Mouse (Mus musculus) cerebellum, adult 18-20 months (tissue): ENCODE results near the gene Relch.
"Not testable (repeated sequence)": the region's sequence is repeated elsewhere in the genome, so short reads cannot be mapped to it uniquely, and the experiment has no call there.

ENCODE experiments used
- DNase-seq, 2 experiments: peaks; one replicate each; pipeline ENCODE4 v3.0.0; 2021

Relch gene

GRCm38 (mm10) chr1:105746858-105747596, 83.4 kb downstream of the Relch start:
- no peak for DNase-seq

DNA sequence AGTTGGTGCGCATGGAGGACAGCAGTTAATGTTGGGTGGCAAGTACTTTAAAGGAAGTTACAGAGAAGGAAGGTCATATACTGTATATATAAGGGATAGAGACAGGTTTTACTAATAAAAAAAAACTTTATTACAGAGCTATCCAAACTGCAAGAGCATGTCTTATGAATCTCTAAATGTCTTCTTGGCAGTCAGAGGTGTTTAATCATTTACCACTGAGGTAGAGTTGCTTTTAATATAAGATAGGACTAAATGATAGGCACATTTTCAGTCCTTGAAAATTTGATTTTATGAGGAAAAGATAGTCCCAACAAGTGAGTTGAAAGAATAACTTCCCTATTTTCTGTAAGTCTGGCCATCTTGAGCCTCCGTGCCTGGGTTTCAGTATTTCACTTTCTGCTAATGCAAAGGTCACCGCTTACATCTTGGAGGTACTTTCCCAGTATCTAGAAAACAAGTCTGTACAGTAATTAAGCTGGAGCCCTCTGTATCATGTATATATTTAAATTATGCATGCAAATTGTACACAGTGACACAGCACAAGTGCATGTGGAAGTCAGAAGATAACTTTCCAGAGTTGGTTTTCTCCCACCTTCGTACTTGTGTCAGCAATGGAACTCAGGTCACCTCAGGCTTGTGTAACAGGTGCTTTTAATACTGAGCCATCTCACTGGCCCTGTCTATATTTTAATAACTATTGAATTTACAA, 84.6 kb downstream of the Relch start:
- no peak for DNase-seq

- no peak for DNase-seq
Observed at GRCm38 (mm10) chr1:105752196-105752595, 88.5 kb downstream of the Relch start.

DNA sequence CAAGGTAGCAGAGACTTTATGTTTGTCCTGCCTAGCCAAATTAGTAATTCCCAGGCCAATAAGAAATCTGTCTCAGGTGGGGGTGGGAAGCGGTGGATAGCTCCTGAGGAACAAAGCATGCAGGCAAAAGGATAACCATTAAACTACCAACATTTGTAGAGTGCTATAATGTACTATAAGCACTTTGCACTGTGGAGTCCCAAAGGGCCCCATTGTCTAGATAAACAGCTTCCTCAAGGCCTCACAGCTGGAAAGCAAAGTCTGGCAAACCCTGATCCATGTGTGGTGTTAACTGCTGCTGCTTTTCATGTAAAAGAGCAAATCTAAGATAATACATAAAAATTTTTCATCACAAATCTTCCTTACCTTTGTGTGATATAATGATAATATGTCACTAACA, 89.3 kb downstream of the Relch start:
- DNase-seq = no peak

- DNase-seq = no peak
Observed at GRCm38 (mm10) chr1:105758798-105759197, 95.1 kb downstream of the Relch start.

DNA sequence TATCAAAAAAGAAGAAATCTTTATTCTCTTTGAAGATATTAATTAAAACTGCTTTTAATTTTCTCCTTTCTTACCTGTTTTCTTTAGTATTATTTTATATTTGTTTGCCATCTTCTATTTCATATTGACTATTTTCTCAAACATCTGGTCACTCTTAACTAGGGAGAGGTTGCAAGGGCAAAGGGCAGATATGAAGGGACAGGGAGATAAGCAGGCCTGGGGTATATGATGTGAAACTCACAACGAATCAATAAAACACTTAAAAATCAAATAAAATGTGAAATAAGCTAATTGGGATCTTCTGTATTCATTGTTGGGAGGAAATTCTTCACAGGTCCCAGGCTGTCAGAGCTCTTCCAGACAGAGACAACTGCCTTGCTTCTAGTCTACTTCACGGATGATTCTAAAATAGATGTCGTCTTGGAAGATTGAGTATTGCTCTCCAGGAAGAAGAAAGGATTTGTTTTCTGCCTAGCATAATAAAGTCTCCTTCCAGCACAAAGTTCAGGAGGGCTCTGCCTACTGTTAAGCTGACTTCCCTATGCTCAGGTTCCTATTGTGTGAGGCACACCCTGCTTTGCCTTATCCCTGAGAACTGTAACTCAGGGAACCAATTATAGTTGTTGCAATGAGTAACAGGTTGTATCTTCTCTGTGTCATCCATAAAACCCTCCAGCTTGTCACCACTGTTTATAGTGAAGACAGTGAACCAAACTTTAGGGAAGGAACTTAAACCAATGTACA, 95.9 kb downstream of the Relch start:
- no peak for DNase-seq

GRCm38 (mm10) chr1:105765586-105765985, 101.9 kb downstream of the Relch start:
- no peak for DNase-seq

DNA sequence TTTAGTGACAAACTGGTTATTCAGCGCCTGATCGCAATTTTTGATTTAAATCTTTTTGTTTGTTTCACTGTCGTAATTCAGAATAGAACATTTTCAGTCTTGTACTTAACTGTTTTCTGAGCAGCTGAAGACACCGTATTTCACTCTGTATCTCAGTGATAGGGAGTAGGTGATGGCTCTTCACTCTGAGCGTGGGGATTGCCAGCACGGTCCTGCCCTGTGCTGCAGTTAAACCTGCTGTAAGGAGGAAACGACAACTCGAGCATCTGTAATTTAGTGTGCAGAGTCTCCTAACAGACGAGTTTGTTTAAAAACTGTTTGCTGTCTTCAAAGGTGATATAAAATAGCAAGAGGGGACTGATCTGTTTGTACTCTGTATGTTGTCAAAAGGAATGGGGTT, 102.4 kb downstream of the Relch start:
- DNase-seq = not testable (repeated sequence)

GRCm38 (mm10) chr1:105768397-105768796, 104.7 kb downstream of the Relch start:
- no peak for DNase-seq

DNA sequence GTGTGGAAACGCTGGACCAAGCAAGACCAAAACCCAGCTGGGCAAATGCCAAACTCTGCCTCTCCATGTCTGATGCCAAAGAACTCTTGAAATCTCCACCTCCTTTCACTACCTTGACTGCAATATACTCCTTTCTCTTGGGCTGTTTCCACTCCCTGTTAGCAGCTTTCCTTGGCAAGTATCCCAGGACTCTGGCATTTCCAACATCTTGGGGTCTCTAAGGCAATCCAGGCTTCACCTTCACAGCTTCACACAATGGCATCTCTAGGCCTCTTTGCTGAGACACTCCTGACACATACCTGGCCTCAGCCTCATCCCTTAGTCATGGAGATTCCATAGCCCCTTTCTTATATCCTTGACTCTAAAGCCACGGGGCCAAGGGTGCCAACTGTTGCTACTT, 107.0 kb downstream of the Relch start:
- no peak for DNase-seq

- no peak for DNase-seq
Observed at GRCm38 (mm10) chr1:105776426-105776825, 112.8 kb downstream of the Relch start.

- peak in 1 of 2 experiments; percentile 35 for DNase-seq
Observed at GRCm38 (mm10) chr1:105780079-105780456, 116.4 kb downstream of the Relch start.

DNA sequence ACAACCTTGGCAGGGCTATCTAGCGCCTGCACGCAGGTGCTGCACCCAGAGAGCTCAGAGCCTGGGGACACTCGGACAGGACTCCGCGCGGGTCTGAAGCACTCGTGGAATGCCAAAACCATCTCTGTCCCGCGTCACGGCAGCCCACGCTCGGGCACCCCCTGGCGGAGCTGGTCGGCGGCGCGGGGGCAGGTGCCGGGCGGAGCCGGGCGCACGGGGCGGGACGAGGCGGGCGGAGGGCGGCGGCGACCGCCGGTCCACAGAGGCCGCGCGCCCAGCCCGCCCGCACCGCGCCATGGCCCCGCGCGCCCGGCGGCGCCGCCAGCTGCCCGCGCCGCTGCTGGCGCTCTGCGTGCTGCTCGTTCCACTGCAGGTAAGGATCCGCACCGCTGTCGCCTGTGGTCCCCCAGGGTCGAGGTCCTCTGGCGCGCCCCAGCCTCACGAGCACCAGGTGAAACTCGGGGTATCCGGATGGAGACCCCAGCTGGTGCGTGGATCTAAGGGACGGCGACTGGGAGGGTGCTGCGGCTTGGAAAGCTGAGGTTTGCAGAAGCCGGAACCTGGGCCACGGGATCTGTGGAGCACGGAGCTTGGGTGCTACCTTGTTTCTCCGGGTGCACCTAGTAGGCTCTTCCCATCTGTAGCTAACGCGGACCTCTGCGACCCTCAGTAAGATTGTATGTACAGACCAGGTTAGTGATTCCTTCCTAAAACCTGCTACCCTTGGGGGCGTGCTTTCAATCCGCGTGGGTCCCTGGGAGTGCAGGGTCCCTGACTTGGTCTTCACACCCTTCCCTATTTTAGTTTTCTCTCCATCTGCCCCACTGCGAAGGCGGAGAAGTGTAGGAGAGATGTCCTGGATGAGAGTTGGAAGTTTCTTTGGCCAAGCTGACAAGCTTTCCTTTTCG, 117.0 kb downstream of the Relch start, which contains the start of gene Tnfrsf11a:
Gene Tnfrsf11a, plus strand, starts transcription at position 262 of the 908 bp plus-strand sequence.
- peak; percentile 67 to 85 for DNase-seq

GRCm38 (mm10) chr1:105781391-105782146, 117.9 kb downstream of the Relch start:
- peak; percentile 26 to 41 for DNase-seq

- DNase-seq = no peak
Observed at GRCm38 (mm10) chr1:105784257-105785016, 120.8 kb downstream of the Relch start.

DNA sequence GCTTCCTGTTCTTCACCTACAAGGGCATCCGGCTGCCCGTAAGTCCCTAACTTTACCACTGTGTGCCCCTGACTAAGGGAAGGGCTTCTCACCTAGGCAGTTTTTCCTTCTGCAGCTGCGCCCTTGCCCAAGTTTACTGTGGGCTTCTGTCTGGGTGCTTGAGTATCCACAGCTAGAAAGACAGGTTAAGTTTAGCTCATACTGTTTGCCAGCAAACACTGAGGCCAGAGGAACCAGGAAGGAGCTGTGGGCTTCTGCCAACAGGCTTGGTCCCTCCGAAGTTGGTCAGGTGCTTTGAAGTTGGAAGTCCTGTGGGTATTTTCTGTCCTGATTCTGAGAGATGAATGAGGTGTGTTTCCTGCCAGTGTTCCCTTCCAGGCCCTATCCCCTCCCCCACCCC, 121.5 kb downstream of the Relch start:
- no peak for DNase-seq

DNA sequence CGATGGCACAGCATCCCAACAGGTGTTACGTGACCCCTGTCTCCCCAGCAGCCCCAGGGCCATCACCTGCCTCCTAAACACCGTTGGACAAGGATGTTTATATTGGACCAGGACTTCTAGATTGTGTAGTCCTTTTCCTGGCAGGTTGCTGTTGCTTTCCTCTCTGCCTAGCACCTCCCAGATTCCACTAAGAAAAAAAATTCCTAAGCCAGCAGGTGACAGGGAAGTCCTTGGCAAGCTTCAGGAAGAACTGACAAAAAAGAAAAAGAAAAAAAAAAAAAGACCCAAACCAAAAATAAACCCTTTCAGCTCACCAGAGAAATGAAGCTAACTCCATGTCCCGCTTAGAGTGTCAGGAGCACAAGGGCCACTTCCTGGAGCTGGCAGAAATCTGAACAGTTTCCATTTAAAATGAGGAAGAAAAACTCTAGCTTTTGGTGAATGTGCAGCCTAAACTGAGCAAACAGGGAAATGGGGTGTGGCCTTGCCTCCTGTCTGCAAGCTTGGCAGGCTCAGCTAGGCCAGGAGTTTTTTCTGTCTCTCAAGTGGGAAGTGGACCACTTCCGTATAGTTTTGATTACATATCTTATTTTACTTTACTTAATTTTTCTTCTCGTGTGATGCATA, 123.2 kb downstream of the Relch start:
- no peak for DNase-seq

DNA sequence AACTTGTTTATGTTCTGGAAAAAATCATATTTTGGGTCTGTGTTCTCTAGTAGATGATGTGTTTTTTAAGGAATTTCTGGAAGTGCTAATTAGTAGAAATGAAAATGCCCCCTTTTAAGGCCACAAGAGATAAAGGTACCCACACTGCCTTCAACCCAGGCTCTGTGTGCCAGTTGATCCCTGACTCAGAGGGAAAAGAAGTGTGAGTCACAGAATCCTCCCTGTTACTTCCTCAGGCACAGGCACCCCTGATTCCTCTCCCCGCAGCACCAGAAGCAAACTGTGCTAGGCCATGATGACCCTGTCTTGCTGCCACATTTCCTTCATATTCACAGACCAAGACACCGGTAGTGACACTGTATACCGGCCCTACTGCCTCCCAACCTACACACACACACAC, 126.4 kb downstream of the Relch start:
- no peak for DNase-seq

DNA sequence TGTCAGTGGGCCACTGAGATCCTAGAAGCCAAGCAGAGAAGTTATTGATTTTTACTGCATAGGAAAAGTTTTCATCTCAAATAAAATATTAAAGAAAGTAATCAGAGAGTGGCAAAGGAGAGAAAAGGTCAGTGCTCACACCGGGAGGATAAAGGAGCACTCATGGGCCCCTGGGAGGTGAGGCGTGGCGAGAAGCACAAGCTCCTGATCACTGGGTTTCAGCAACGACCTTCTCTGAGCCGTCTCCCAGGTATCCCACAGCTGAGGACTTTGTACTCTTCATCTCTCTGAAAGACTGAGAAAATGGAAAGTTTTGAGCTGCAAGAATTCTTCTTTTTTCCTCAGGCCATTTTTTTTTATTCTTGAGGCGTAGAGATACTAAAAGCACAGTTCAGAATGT, 131.0 kb downstream of the Relch start:
- no peak for DNase-seq

DNA sequence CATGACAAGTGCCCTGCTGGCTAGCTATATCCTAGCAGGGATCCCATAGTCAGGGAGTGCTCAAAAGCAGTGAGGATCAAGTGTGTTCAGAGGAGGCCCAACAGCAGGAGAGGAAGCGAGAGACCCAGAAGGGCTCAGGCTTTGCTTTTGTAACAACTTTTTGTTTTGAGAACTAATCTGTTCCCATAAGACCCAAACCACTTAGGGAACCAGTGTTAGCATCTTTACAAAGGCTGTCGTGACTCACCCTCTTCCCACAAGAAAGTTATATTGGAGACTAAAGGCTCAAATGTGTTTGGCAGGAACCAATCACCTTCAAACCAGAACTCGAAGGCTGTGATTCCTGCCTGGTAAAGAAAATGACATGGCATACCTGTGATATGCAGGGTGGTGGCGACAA, 132.0 kb downstream of the Relch start:
- no peak for DNase-seq

DNA sequence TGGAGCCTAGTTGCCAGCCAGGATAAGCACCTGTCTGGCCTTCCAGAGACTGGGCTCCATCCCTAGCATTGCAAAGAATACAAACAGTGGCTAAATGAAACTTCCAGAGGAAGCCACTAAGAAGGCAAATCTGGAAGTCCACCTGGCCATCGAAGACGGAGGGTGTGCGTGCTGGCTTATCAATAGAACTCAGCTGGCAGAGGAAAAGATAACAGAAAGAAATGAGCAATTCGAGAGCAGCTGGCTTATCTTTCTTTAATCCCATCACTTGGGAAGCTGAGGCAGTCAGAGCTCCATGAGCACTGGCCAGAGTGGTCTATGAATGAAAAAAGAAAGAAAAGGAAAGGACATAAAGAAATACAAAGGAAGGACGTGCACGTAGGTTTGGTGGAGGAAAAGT, 136.9 kb downstream of the Relch start:
- no peak for DNase-seq
